Mouse (Mus musculus): Measurements from ENCODE around the gene Osbpl5. TPM values are rescaled to one million over a fixed set of nuclear protein-coding genes. Genes with fewer than 3 reads are reported as not detected.

Gene Osbpl5
- total RNA-seq, 2 experiments from 2014 or later = 1.5 to 3.5 TPM

DNA sequence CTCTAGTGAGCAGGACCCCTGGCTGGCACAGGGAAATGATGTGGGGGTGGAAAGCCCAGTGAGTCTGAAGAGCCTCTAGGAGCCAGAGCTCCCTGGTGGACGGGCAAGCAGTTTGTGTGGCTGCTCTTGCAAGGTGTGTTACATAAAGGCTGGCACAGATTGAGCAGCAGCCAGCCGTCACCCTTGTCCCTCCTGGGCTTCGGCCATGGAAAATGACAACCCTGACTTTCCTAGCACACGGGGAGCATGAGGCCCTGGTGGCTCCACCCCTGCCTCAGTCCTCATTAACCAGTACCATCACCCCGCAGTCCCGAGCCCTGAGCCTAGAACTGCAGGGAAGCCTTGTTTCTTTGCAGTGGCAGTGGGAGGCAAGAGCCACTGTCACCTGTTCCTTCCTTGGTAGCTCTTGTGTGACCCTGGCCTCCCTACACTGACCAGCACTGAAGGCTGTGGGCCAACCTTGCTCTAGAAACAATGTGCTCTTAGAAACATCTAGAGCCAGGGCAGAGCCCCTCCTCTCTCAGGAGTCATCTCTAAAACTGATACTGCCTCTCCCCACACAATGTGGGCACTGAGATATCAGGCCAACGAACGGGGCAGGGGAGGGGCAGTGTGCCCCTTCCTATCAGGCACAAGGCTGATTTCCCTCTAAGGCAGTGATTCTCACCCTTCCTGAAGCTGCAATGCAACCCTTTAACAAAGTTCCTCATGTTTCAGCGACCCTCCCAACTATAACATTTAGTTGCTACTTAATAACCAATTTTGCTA lies 1.2 kb downstream of the Osbpl5 start:
- ATAC-seq (ENCODE audit: poor library complexity, severe bottlenecking) = no peak

DNA sequence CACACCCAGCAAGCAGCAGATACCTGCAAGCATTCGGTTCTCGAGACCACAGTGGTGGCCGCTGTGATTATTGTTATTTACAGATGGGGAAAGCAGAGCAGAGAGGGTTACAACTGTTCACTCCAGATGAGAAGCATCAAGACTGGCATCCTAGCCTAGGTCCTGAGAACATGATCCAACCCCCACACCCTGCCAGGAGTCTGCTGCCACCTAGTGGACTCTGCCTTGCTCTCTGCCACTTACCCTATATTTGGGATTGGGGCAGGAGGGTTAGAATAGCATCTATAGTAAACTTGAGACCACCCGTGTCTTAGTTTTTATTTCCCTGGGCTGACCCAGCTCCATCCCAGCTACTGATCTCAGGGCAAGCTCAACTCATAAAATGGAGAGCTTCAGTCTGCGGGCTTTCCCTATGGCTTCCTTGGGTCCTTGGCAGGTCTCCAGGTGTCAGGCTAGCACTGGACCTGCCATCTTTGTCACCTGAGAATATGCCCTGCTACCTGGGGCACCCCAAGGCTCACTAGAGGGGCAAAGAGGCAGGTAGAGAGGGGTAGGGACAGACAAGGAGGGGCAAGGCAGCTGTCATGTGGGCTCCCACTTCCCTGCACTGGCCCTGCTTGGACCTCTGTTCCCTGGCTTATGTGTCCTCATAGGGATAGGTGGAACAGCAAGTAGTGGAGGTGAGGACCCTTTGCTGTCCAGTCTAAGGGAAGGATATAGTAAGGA lies 2.6 kb downstream of the Osbpl5 start:
- ATAC-seq (ENCODE audit: poor library complexity, severe bottlenecking) = peak; percentile 50

DNA sequence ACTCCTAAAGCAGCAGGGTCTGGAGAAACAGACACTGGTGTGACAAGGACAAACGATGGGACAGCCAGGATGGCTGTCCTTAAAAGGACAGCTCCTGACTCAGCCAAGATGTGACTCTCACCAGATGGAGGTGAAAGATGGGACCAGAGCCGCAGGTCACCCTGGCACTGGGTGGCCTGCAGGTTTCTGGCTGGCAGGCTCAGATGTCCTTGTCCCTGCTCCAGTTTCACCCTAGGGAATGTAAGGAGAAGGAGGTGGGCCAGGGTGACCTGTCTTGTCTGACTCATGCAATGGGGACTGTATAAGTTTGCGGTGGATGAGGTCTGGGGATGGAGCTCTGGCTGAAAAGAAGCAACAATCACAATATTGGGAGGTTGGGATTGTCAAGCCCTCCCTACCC lies 4.2 kb downstream of the Osbpl5 start:
- ATAC-seq (ENCODE audit: poor library complexity, severe bottlenecking) = no peak

DNA sequence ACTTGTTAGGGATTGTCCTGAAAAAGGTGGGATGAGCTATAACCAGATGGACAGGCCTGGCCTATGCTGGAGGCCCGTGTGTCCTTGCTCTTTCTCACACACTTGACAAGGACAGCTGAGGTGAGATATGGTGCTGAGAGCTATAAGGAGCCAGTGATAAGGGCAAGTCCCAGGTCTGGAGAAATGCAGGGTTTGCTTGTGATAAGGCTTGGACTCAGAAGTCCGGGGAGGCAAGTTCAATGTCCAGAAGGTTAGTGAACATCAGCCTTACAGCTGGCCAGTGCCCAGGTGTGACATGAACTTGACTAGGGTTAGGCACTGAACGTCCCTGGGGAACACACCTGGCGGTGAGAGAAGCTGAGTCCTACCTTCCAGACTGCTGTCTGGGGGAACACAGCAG lies 4.7 kb downstream of the Osbpl5 start:
- no peak for ATAC-seq (ENCODE audit: poor library complexity, severe bottlenecking)

DNA sequence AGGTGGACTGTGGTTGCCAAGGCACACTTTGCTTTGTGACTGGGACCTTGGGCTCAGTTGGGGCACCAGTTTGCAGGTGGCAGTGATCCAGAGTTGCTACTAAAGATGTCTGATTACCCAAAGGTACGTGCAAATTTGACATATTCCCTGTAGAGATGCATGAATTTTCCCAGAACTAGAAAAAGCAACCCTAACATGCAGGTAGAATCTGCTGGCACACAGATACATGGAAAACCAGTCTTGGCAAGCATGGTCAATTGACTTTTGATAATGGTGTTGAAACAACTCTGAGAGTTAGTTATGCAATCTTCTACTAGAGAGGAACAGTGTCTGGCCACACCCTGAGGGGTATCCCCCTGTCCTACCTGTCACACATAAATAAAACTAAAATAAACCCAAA lies 5.4 kb downstream of the Osbpl5 start:
- 0 out of 2 replicates have a peak, but pooled peaks have one; percentile 39 for ATAC-seq (ENCODE audit: poor library complexity, severe bottlenecking)

DNA sequence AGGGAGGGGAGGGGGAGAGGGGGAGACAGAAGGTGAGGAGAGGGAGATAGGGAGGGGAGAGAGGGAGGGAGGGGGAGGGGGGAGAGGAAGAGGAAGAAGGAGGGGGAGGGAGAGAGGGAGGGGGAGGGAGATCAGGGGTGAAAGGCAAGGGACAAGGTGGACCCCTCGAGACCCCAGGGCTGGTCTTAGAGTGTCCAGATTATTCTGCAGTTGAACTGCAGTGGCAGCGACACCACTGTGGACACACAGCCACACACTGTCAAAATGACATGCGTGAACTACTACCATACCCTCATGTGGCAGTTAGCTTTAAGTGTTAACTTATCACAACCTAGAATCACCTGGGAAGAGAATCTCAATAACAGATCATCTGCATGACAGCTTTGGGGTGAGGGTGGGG lies 7.7 kb downstream of the Osbpl5 start:
- ATAC-seq (ENCODE audit: poor library complexity, severe bottlenecking) = no peak

DNA sequence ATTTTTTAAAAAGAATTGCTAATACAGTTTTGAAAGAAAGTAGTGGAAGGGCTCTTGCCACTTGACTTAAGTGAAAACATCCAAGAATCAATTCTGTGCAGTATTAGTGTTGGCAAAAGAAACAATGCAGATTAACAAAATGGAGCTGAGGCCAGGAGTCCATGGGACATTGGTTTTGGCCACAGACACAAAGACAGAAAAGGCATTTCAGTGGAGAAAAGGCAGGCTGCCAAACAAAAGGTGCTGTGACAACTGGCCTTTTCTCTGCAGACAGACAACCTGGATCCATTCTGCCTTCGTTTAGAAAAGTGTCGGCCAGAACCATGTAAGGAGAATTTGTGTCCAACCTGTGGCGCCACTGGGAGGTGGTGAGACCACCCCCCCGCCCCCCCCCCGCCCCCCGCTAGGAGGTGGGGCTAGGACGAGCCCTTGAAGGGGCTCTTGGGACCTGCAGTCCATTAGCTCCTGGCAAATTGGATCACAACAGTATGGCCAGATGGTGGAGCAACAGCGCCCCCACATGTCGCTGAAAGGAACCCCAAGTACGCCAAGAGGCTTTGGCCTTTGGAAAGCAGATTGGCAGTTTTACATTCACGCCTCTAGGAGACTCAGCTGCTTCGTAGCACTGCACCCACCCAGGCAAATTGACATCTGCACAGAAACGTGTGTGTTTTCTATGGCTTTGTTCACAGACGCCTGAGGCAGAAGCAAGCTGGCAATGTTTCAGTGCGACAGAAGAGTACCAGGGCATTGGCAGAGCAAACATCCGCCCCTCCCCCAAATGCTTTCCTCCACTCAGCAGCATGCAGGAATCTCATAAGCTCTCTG lies 8.5 kb downstream of the Osbpl5 start:
- peak; percentile 84 for ATAC-seq (ENCODE audit: poor library complexity, severe bottlenecking)

DNA sequence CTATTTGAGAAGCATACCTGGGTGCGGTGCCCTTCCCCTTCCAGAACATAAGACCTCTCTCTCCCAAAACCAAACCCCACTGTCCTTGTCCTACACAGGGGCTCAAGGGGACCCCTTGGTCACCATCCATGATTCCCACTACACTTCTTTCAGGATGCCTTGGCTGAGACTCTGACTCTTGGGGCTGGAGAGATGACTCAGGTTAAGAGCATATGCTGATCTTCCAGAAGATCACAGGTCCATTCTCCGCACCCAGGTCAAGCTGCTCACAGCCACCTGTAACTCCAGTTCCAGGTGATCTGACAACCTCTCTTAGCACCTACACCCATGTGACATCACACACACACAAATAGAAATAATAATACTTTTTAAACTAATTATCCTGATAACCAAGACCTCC lies 16.1 kb downstream of the Osbpl5 start:
- ATAC-seq (ENCODE audit: poor library complexity, severe bottlenecking) = no peak

DNA sequence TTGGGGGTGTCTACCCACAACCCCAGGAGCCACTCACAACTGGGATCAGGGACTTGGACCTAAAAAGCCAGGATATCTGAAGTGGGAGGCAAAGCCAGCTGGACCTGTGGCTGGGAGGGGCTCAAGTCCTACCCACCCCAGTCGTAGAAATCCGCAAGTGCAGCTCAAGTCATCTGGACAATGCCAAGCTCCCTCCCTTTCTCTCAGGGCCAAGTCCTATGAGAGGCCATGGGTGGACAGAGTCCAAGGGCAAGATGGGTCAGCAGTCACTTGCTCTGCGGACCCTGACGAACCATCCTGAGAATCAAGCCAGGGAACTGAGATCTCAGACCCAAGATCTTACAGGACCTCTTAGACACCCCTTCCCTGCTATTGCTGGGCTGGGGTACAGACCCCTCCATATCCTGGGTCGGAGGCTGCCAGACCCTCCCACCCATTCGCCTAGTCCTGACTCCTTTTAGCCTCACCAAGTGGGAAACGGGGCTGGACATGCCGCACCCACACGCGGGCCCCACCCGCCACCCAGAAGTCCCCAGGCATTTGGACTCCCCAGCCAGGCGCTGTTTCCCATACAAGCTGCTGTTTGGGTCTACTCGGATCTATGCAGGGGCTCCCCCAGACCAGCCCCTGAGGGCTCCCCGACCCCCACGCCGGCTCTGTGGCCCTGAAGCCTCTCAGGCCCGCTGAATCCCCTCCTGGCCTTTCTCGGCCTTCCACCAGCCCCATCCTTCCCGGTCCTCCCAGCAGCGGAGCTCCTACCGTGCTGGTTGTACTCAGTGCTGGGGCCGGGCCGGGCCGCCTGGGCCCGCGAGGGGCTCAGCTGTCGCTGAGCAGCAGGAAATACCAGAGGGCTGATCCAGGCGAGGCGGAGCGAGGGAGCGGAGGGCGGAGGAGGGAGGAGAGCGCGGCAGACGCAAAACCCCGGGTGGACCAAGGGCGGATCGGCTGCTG lies 17.0 kb downstream of the Osbpl5 start:
- peak; percentile 59 for ATAC-seq (ENCODE audit: poor library complexity, severe bottlenecking)

DNA sequence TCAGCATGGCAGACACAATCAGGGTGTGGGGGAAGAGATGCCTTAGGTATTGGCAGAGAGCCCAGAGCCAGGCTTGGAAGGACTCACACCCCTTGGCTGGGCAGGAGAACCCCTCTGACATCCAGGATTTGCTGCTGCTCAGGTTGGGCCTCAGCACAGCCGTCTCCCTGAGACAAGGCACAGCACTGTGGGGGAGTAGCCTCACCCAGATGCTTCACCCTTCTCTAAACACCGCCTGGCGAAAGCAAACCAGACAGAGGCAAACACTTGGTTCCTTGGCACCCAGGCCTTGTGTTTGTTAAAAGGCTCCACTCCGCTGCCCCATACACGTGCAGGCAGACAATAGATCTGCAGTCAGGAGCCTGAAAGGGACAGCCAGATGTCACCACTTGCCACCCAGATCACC lies 18.2 kb downstream of the Osbpl5 start:
- no peak for ATAC-seq (ENCODE audit: poor library complexity, severe bottlenecking)

DNA sequence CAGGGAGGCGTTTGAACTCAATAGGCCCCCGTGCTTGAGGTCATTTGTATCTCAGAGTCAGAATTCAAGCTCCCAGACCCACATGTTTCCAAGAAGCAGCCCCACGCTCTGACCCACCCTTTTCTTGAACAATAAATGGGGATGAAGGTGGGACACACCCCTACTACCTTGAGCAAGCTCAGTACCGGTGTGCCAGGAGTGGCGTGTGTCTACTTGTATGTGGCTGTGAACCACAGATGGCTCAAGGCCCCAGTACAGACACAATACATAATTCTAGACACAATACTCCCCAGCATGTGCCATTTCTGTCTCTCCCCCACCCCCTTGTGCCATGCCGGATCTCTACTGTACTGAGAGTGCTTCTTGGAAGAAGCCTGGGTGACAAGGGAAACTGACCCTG lies 18.6 kb downstream of the Osbpl5 start:
- no peak for ATAC-seq (ENCODE audit: poor library complexity, severe bottlenecking)

DNA sequence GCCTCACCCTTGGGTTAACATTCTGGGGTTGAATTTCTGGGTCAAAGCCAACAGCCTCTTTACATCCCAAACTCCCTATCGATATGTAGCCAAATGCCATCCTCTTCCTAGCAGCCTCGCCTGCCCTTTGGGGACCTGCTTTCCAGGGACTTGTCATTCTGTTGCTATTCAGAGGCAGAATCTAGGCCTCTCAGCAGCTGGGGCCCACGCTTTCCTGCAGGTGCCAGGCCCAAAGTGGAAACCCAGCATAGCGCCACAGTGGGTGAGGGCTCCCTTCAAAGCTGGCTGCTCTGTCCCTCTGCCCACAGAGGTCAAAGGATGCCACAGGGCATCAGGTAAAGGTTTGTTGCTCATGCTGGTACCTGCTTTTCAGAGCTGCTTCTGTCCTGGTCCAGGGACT lies 23.0 kb downstream of the Osbpl5 start:
- ATAC-seq (ENCODE audit: poor library complexity, severe bottlenecking) = no peak

DNA sequence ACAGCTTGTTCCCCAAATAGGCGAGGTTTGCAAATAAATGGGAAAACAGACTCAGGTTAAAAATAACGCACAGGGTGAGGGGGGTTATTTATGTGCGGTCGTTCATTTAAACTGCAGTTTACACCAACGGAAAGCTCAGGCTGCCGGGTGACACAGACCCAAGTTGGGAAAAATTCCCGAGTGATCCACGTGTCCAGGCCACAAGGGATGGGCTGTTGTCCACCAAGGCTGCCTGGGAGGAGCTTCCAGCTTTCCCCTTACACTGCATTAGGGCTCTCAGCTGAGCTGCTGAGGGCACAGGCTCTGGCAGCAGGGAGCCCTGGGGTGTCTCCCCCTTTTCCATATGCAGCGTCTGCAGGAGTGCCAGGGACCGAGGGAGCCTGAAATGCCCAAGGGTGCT lies 26.9 kb downstream of the Osbpl5 start:
- no peak for ATAC-seq (ENCODE audit: poor library complexity, severe bottlenecking)

DNA sequence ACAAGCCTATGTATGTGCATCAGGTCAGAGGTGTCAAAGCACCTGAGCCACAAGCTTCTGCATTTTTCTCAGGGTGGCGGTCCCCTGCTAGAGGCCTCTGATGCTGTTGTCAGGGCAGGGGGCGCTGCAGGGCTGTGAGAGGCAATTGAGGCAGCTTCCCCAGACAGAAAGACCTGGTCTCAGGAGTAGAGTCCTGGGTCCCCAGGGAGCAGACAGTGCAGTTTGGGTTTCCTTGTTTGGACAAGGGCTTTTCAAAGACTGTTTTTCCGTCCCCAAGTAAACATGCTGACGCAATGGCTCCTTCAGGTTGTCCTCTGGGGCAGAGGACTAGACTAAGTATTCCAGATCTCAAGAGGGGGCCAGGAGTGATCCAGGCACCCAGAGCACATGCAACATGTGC lies 30.4 kb downstream of the Osbpl5 start:
- no peak for ATAC-seq (ENCODE audit: poor library complexity, severe bottlenecking)

DNA sequence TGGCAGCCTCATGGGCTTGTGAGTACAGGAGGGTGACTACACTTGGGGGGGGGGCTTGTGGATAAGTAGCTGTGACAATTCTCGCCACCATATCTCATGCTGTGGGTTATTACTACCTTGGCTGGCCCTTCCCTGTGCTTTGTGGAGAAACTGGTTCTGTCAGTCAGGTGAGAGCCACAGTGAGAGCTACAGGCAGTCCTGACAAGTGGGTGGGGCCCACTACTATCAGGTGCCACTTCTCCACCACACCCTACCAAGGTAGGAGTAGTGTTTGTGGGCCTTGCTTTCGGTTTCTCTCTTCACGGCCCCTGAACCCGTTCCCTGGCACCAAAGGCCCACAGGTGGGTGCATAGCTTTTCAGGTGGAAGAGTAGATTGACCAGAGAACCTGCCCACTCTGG lies 32.9 kb downstream of the Osbpl5 start:
- no peak for ATAC-seq (ENCODE audit: poor library complexity, severe bottlenecking)

DNA sequence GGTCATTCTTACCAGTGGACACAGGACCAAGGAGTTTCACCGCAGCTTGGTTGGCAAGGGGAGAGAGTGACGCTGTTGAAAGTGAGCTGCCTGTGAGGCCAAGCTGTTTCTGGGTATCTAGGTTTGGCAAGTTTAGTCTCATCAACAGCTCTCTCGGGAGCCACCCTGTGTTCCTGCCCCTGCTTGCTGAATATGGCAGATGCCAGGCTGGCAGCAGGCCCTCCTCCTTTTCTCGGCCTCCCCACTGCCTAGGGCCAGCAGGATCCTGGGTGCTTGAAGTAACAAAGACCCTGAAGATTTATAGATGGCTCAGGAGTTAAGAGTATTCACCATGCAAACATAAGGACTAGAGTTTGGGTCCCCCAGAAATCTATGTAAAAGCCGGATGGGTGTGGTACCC lies 34.1 kb downstream of the Osbpl5 start:
- no peak for ATAC-seq (ENCODE audit: poor library complexity, severe bottlenecking)

DNA sequence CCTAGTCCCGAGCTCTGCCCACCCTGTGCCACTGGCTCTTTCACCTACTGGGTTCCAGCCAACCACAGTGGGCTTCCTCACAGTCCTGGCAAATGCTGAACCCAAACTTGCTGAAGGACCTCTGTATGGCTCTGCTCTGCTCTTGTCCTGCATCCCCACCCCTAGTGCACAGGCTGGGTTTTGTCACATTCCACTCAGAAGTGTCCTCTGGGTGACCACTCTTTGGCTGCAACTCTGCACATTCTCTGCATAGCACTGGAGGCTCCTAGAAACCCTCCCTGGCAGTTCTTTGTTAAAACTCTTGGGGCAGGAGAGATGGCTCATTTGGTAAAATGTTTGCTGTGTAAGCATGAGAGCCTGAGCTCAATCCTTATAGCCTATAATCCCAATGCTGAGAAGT lies 39.0 kb downstream of the Osbpl5 start:
- ATAC-seq (ENCODE audit: poor library complexity, severe bottlenecking) = no peak

DNA sequence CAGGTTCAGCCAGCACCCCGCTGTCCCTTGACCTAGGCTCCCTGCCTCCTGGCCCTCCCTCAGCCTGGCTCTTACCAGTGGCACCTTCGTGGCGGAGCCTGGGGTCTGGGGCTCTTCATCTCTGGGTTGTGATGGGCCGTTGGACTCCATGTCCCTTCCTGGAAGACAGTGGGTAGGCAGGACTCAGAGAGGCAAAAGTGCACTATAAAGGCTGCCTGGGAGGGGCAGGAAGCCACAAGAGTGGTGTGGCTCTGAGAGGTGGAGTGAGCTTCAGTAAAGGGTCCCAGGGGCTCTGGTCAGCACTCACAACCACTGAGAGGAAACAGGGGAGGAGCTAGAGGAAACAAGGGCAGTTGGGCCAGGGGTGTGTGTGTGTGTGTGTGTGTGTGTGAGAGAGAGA lies 43.4 kb downstream of the Osbpl5 start:
- ATAC-seq (ENCODE audit: poor library complexity, severe bottlenecking) = peak; percentile 60

DNA sequence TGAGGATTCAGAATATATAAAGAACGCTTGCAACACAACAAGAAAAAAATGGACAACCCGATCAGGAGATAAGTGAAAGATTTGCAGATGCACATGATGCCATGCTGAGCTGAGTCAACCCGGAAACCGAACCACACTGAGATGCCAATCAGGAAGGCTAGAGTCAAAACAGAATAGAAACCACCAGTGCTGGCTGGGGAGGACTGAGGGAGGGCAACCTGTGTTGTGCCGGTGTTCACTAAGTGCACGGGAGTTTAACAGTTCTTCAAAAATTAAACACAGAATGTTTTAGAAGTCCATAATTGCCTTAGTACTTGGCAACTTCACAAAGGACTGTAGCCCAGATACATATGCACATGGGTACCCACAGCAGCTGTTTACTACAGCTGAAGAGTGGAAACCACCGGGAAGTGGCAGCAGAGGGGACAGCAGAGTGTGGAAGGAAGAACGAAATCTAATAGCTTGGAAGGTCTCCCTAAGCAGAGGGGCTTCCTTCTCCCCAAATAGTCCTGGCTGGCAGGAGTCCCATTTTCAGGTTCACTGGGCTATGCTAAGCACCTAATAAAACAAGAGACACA lies 43.9 kb downstream of the Osbpl5 start:
- peak; percentile 71 for ATAC-seq (ENCODE audit: poor library complexity, severe bottlenecking)

DNA sequence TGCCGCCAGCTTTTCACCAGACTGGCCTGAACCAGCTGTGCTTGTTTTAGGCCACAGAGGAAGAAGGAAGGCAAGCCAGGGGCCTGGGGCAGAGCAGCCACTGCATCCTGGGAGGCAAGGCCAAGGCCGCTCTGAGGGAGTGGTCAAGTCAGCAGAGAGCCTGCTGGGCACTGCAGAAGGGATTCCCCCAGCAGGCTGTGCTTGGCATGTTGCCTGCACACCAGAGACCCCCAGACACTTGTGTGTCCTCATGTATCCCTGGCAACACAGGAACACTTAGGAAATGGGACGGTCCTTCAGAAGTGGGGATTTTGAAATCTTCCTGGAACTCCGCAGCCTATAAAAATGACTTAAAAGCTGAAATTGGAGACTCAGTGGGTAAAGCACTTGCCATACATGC lies 44.8 kb downstream of the Osbpl5 start:
- no peak for ATAC-seq (ENCODE audit: poor library complexity, severe bottlenecking)

Data from megakaryocyte, adult 5-6 weeks (primary cell).